Mouse (Mus musculus): ENCODE data around the gene Ckap5.

DNA sequence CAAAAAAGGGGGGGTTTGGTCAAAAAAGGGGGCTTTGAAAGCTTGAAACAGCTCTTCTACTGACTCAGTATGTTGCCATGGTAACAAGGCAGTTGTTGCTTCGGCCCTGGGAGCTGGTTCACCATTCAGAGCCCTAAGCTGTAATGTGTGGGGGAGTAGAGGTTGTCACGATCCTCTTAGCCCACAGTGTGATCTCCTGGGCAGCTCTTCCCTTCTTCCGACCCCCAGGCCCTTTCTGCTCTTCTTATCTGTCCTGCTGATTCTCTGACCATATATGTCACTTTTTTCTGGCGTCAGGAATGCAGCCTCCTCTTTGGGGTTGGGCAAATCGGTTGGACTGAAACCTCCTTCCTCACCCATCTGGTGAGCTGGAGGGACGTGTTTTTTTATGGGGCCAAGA is 126.3 kb downstream of the Ckap5 start:
- TF ChIP-seq POLR2A (IDR thresholded peaks at IDR 0.05; ENCODE audit: insufficient read depth, low read depth, low read length) (no peak), CTCF (IDR thresholded peaks at IDR 0.05; ENCODE audit: insufficient read depth, low read depth, low read length) (no peak)
